Mouse (Mus musculus) adrenal gland (tissue): ENCODE measurements around the gene Robo2.

Source experiments
- intact Hi-C: fragments of 180-260 bp; cut with DNase I; formaldehyde crosslinking; loops from one replicate; pipeline ENCODE4 v1.15.1; 2025
- long read RNA-seq, 2 experiments: library from polyadenylated mRNA; unstranded; transcript quantifications; one replicate each; pipeline ENCODE4 v2.0.0; 2020; ENCODE audit warnings: borderline replicate concordance in 1 of 2; ENCODE audit not compliant: insufficient replicate concordance in 1 of 2

Gene Robo2
- long read RNA-seq, experiment 1, partial matches to known transcripts, result 0 of 1 reads
- long read RNA-seq, experiment 1, other reads (novel, unspliced or antisense), result 1 of 1 reads
- long read RNA-seq, experiment 2, result 0 reads

DNA sequence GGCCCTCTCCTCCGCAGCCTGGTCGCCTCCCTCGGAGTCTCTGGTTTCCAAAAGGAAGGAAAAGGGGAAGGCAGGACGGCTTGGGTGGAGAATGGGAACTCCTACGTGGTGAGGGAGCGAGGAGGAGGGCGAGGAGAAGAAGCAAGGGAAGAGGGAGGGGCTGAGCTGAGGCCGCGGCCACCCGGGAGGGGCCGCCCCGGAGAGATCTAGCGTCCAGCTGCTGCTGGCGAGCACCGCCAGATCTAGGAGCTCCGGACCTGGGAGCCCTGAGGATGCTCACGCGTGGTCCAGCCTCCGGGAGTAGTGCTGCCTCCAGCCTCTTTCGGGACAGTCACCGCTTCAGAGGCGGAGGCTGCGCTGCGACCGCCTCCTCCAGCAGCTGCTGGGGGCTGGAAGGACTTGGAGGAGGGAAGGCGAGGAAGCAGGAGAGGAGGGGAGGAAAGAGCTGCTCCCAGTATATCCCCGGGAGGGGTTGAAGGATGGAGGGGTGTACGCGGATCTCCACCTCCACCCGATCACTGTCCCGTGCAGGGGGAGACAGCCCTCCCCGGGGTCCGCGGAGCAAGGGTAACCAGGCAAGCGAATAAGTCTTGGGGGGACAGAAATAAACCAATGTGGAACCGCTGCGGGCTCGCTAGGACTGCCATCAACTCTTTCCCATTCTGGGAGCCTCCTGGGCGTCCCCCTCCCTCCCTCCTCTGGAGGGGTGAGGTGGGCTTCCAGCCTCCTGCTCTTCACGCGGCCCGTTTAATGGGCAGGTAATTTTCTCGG lies at the start of gene Robo2:
Gene Robo2, minus strand, starts transcription at position 345 of the 771 bp plus-strand sequence.
- intact Hi-C loops, result loop anchor here (5.0 to 10.0 kb wide), 3 partner anchors 179 to 1407 kb away; no protein-coding TSS in a partner anchor

DNA sequence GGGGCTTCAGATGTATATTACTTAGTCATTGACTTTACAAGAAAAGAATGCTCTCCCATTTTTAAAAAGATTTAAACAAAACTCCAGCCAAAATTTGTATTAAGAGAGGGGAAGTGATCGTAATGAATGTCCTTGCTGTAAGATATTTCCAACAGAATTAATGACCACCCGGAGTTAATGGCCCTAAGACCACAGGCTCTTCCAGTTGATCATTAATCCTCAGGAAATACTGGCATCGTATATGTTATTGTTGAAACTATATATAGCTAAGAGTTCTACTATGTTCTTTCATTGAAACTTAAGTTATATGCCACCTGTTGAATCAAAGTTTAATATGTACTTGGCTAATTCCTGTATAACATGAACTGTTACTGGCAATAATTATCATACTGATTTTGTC lies 46.5 kb upstream of the Robo2 start:
- intact Hi-C loops, result no loop called here

DNA sequence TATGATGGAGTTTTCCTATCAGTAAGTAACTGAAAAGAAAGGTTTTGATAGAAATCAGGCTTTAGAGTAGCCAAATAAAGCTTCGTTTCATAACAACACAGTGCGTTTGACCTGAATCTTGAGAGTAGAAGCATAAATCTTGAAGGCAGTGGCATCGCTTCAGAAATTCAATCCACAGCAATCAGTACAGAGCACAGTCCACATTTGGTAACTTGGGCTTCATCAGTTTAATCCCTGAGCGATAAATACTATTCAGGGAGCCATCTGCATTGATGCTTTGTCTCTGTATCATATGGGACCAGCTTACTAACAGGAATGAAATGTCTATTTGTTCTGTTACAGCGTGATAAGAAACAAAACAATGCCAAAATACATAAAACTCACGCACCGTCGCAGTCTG lies 46.1 kb upstream of the Robo2 start:
- intact Hi-C loops, result no loop called here

DNA sequence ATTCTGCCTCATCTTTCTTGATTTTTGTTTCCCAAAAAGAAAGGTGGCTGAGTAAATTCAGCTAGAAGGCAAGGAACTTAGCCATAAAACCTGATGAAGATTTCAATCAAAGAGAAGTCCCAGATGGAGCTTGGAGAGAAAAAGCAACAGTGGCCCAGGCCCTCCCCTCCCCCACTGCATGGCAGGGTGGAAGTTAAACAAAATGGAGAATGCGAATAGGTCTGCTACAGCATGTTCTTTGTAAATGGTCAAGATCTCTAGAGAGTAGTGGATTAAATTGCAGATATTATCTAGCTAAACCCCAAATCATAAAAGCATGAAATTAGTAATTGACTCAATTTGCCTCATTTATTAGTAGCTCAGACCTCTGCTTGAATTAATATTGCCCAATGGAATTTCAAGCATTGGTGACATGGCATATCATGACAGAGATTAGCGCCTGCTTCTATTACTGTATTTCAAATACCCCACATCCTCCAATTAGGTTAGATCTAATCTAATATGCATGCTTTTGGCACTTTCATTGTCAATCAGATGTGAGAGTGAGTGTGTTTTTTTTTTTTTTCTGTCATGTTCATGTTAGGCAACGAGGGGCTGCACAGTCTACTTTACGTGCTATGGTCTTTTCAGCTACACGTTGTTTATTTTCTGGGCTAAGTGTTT lies 45.3 kb upstream of the Robo2 start:
- intact Hi-C loops, result no loop called here

DNA sequence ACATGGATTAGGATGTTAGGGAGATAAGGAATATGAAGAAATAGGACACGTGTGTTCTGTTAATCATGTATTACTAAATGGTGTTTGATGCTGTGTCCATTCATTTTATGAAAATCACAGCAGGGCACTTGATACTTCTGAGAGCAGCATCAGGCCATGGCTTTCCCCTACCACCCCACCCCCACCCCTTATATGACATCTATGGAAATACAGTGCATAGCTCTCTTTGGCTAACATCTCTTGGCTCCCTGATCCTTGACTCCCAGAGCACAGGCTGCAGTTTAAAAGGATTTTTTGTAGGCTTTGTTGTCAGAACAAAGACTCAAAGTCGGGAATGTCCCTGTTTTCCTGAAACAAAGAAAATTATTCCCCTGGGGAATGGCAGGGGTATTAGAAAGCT lies 43.6 kb upstream of the Robo2 start:
- intact Hi-C loops, result no loop called here

DNA sequence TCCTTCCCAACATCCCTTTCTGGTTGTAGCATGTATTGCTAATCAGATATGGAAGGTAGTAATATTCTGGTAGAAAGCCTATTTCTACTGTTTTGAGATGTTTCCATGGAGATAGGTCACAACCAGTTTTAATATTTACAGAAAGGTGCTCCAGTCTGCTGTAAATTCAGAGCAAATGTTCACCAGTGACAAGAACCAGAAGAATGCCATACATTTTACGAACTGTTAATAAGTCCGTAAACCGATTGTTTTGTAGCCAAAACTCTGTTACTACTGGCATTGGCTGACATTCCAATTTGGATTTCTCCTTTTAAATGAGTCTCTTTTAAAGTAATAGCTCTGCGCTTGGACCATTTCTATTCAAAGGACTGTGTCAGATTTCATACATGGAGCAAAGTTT lies 36.4 kb upstream of the Robo2 start:
- intact Hi-C loops, result no loop called here

DNA sequence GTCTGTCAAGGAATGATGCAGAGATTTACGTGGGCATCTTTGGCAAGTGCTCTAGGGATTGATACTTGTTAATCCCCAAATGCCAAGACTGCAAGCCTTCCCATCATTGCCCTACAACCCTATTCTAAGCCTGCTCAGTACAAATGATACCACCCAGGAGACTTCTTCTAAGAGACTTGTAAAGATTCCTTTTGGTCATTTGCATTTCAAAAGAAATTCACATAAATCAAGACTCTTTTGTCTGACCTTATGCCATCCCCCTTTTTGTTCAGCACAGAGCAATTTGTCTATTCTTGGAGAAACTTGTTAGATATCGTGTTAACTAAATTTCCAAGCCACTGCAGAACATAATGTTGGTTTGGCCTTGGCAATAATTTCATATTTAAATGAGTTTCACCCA lies 15.4 kb upstream of the Robo2 start:
- intact Hi-C loops, result no loop called here

DNA sequence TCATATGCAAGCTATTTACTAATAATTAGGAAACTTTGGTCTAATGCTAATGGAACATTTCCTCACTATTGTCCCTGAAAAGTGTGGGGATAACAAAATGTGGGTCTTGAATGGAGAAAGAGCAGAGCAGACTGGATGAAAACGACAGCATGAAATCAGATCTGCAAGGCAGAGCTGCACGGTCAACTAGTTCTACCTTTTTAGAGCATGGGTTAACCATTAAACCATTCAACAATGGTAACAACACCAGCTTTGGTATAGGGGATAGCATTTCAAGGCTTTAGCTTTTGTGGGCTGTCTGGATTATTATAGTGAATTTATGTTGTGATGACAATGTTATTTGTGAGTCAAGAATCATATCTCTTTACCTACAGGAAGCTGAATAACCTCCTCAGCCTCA lies 8.7 kb upstream of the Robo2 start:
- intact Hi-C loops, result no loop called here

DNA sequence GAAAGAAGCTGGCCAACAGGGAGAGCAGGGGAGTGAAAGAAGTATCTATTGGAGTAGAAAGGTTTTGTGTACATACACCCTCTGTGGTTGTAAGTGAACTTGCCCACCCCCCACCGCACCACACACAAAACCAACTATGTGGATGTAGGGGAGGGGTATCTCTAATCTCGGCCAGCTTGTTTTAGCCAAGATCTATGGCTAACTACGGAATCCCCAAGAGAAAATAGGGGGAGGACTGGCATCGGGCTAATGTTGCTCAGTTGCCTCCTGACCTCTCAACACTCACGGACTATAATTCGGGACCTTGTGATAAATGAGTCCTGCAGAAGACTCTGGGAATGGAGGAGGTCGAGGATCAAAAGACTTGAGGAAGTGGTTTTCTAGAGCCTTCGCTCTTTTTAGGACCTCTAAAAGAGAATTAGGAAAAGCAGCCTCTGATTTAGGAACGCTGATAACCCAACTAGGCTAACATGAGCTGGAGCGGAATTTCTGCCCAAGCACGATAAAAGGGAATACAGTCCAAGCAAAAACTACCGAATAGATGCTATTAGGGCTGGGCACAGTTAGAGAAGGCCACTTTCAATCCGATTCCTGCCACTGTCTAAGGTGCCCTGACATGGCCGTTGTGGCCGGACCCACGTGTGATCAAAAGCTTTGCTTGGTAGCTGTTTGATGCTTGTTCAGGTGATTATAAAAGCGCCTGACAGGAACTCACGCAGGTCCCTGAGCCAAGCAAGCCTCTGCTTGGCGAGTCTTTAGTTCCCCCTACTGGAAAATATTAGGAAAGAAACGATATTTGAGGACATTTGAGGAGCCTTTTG lies 1.1 kb upstream of the Robo2 start:
- intact Hi-C loops, result loop anchor here (5.0 to 10.0 kb wide), 3 partner anchors 180 to 1408 kb away; no protein-coding TSS in a partner anchor

DNA sequence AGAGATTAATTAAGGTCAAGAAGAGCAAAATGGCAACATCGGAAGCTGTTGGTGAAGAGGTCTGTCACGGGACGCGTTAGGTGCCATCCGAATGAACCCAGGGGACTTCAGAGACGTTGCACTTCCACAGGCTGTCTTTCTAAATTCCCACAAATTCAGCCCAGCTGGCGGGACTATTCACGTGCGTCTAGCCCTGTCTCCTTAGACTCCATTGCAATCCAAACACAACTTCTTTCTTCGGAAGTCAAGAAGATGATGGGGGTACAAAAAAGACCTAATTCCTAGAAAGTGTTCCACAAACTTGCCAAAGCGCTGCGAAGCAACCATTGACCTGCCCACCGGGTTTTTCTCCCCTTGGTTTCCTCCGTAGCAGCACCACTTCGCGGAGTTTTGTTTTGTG lies 604 bp downstream of the Robo2 start:
- intact Hi-C loops, result loop anchor here (5.0 to 10.0 kb wide), 3 partner anchors 179 to 1406 kb away; no protein-coding TSS in a partner anchor

DNA sequence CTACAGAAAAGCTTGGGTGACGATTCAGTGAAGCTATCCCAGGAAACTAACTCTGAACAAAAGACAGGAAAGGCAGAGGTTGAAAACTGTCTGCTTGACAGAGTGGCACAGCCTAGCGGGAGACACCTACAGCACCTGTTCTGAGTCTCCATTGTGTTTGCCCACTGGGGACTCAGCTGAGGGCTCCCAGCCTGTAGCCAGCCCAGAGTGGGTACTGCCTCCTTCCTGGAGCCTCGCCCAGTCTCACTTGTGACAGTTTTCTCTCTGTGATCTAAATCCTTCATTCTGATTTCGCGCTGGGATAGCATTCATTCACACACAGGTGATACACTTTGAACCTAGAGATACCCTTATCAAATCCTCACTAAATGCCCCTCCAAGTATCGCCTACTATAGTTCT lies 1.5 kb downstream of the Robo2 start:
- intact Hi-C loops, result loop anchor here (5.0 to 10.0 kb wide), 3 partner anchors 178 to 1405 kb away; no protein-coding TSS in a partner anchor

DNA sequence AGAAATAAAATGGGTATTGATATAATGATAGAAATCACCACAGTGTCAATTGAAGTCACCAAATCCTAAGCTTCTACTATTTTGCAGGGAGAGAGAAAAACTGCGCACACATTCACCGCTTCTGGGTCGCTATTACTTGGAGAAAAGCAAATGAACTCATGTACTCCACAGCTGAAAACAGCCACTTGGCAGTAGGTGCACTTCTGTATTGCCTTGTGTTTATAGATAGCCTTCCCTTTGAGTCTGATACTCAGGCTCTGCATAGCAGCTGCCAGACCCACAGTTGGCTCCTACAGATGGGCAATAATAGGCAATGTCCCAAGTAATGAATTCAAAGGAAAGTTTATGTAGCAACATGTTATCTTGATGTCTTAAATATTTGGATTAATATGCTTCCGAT lies 2.1 kb downstream of the Robo2 start:
- intact Hi-C loops, result no loop called here

DNA sequence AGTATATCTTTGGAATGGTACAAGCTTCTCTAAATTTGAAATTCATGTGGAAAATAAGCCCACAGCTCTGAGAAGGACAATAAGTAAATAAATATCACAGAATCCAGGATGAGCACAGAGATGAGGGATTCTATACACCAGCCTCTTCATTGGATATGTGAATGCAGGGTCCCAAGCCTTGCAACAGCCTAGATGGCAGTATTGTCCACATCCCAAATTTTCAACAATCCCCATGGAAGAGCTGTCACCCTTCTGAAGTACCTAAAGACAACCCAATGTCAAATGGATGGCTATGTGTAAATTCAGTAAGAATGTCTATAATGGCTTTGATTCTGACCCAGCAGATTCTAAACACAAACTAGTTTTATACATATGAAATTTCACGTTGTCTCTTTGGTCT lies 3.1 kb downstream of the Robo2 start:
- intact Hi-C loops, result no loop called here

DNA sequence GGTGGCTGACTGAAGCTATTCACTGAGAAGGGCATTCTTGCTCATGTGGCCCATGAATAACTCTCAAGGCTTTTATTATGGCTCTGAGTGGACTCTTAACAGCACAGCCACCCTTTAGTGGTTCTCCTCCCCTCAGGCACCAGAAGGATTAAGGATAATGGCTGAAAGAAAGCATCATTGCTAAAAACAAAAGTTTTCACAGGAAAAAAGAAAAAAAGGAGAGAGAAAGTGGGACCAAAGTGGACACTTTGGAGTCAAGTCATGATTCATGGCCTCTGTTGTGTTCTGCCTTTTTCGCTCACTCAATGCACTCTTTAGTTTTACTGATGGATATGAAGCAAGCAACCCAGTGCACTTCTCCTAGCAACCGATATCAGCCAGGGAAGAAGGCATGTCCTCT lies 14.3 kb downstream of the Robo2 start:
- intact Hi-C loops, result no loop called here

DNA sequence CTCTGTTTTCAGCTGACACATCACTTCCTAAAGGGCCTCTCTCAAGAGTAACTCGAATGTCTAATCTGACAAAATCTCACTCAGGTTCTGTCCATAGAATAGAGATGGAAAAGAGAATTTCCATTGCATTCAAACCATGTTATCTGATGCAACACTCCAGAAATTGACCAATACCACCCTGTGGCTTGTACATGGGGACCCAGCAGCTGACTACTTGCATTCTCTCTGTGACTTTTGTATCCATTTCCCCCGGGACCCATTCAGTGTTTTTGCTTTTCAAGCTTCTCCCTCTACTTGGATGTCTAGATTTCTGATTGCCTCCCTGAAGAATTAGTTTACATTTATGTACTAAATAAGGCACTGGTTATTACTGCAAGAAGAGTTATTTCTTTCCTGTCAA lies 15.9 kb downstream of the Robo2 start:
- intact Hi-C loops, result no loop called here

DNA sequence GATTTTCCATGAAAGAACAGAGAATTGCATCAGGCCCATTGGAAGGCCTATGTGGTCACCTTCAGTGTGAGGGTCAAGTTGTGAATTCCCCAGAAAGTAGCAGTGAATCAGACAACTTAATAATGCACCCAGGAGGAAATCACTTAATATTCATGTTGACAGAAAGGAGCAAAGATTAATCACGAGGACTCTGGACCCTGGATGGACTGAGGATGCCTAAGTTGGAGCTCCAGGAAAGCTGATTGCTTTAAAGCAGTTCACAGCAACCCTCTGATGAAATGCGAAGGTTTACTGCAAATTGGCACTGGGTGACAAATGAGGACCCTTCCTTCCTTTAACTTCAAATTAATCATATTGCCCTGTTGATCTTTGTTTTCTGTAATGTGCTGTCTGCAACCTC lies 32.2 kb downstream of the Robo2 start:
- intact Hi-C loops, result no loop called here

DNA sequence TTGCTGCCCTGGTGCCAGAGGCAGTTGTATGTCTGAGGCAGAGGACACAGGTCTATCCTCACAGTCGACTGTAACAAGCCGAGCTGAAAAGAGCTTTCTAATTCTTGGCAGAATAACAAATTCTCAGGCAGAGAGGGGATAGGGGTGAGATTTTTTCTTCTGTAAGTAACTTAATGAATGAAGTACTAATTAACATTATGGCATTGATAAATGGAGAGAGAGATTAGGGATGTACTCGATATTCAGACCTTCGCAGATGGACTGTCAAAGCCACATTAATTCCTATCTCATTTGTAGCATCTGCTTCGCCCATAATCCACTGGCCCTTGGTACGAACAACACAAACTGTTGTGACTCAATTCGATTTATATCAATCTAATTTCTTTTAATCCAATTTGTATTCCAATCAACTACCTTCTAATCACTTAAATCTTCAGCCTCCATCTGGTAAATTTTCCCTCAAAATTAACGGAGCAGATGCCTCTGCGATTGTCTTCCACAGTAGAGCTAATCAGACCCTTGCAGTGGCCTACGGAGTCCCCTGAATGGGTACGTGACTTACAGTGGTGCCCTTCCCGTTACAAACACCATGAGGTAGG lies 36.2 kb downstream of the Robo2 start:
- intact Hi-C loops, result no loop called here

DNA sequence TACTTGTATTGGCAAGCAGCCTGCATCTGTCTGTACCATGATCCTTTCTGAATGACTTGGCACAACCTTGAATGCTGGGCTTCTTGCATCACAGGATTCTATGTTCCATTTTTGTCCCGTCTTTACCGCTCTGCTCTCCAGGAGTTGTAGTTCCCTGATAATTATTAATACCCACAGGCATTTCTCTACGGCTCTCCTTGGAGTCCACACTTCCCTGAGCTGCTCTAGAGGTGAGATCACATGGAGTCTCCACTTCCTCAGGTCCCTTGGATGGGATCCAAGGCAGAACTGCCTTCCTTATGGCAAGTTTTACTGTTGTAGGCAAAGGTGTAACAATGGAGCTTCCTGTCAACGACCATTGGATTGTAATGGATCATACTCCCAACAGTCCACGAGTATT lies 37.1 kb downstream of the Robo2 start:
- intact Hi-C loops, result no loop called here

DNA sequence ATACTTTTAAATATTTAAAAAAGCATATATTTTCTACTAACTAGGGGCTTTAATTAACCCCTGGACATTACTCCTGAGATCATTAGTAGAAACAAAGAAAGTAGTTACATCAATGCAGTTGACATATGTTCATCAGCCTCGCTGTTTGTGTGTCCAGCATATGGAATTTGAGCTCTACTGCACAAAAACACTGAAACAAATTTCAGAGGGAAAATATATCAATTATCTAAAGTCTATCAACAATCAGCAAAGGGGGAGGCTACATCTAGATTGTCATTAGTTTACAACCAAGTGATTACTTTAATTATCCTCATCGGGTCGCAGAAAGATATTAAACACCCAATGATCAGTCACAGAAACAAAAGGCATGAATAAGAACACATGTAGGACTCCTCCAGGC lies 38.2 kb downstream of the Robo2 start:
- intact Hi-C loops, result no loop called here

DNA sequence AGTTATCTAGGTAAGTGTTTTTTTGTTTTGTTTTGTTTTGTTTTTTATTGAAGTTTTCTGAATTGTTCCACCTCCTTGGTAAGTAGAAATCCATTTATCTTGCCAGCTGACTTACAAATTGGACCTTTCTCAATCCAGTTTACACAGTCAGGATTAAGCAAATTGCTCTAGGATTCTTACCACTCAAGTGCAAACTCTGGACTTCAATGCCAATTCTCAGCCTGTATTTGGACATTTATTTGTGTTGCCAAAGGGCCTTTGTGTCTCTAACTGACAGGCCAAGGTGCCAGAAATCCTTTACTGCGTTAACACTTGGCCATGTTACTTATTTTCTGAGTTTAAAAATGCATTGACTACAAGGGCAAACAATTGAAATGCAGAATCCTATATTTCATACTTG lies 38.7 kb downstream of the Robo2 start:
- intact Hi-C loops, result no loop called here

DNA sequence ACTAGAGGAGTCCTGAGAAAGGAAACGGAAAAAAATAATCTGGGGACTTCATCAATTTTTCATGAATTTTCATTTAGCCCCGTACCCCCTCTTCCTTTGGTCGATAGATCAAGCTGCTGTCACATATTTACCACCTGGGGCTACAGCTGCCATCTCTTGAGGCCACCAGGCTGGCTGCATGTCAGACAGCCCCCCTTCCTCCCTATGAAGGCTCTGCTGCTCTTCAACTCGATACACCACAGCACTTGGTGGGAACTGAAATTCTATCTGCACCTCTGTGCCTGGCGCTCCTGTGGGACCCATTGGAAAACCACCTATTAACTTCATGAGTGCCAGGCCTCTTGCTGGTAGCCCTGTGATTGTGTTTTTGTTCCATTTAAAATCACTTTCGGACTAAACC lies 63.2 kb downstream of the Robo2 start:
- intact Hi-C loops, result no loop called here
